Mouse (Mus musculus) limb, embryonic 15.5 days (tissue): ENCODE data around the gene Selenof. TPM values are rescaled to one million over a fixed set of nuclear protein-coding genes. Genes with fewer than 3 reads are reported as not detected.

Source experiments
- ATAC-seq: fragments of 200-750 bp; cut with Nextera tagmentation; 2 replicates; pipeline ENCODE4 v1.8.0; 2017; ENCODE audit warnings: low read depth, moderate TSS enrichment; ENCODE audit not compliant: insufficient number of reproducible peaks, low FRiP score, low TSS enrichment
- H3K27ac ChIP-seq: fragments of 300-500 bp; sonication (generic); 2 replicates; pipeline ENCODE4 v1.5.1; 2015; ENCODE audit warnings: moderate library complexity, mild to moderate bottlenecking, inconsistent platforms
- H3K27me3 ChIP-seq: fragments of 300-500 bp; sonication (generic); 2 replicates; pipeline ENCODE4 v1.6.1; 2015; ENCODE audit warnings: inconsistent platforms
- H3K36me3 ChIP-seq: fragments of 300-500 bp; sonication (generic); 2 replicates; pipeline ENCODE4 v1.6.1; 2015; ENCODE audit warnings: inconsistent platforms
- H3K4me1 ChIP-seq: fragments of 300-500 bp; sonication (generic); 2 replicates; pipeline ENCODE4 v1.6.1; 2015; ENCODE audit warnings: inconsistent platforms
- H3K4me2 ChIP-seq: fragments of 300-500 bp; sonication (generic); 2 replicates; pipeline ENCODE4 v1.6.1; 2015; ENCODE audit warnings: mild to moderate bottlenecking, inconsistent platforms
- H3K4me3 ChIP-seq: fragments of 300-500 bp; sonication (generic); 2 replicates; pipeline ENCODE4 v1.5.1; 2015; ENCODE audit warnings: mild to moderate bottlenecking, inconsistent platforms
- H3K9ac ChIP-seq: fragments of 300-500 bp; sonication (generic); 2 replicates; pipeline ENCODE4 v1.6.1; 2015; ENCODE audit warnings: inconsistent platforms
- H3K9me3 ChIP-seq: fragments of 300-500 bp; sonication (generic); 2 replicates; pipeline ENCODE4 v1.6.1; 2016; ENCODE audit warnings: inconsistent platforms
- WGBS: fragments of 180-500 bp; shearing (Covaris S2); methylation state at CpG from one replicate; pipeline ENCODE4 v1.1.7; 2015; 5-methylcytosine and 5-hydroxymethylcytosine counted together
- polyA plus RNA-seq: library from polyadenylated mRNA; unstranded; fragments of >200 nt; fragmentation: Nextera tagmentation; extraction: Ambion mirVana; gene quantifications from 2 replicates; pipeline ENCODE4 v1.2.1, GENCODE M21; 2015

The Selenof gene
- polyA plus RNA-seq, 1 experiment from 2014 or later, result 689 TPM

GRCm38 (mm10) chr3:144568861-144569361 lies 1.2 kb upstream of the Selenof start:
- peaks cover 11% of the 10 kb centered on the region; the same call in 1 of the 2 replicates for H3K36me3 ChIP-seq
- no peak overlapping the region for H3K27ac ChIP-seq
- H3K4me2 ChIP-seq, result peak overlapping the region; percentile 93
- H3K9ac ChIP-seq, result peak overlapping the region; percentile 77
- ATAC-seq, result no peak
- no peaks in the 10 kb centered on the region for H3K9me3 ChIP-seq
- no peaks in the 10 kb centered on the region for H3K27me3 ChIP-seq
- peaks cover 24% of the 10 kb centered on the region for H3K4me1 ChIP-seq
- H3K4me3 ChIP-seq, result peak overlapping the region; percentile 96
- under 1% methylated on average over 21 of the region's 21 CpGs for WGBS

GRCm38 (mm10) chr3:144569401-144569971 lies 618 bp upstream of the Selenof start:
- Histone ChIP-seq H3K27me3 (no peaks in the 10 kb centered on the region), H3K9me3 (no peaks in the 10 kb centered on the region), H3K4me3 (peak overlapping the region; percentile 96), H3K27ac (peak overlapping the region; percentile 91), H3K9ac (peak overlapping the region; percentile 77), H3K4me1 (peaks cover 24% of the 10 kb centered on the region), H3K4me2 (peak overlapping the region; percentile 93), H3K36me3 (peaks cover 17% of the 10 kb centered on the region; the same call in 1 of the 2 replicates)
- under 1% methylated on average over 37 of the region's 47 CpGs for WGBS
- ATAC-seq, result no peak

DNA sequence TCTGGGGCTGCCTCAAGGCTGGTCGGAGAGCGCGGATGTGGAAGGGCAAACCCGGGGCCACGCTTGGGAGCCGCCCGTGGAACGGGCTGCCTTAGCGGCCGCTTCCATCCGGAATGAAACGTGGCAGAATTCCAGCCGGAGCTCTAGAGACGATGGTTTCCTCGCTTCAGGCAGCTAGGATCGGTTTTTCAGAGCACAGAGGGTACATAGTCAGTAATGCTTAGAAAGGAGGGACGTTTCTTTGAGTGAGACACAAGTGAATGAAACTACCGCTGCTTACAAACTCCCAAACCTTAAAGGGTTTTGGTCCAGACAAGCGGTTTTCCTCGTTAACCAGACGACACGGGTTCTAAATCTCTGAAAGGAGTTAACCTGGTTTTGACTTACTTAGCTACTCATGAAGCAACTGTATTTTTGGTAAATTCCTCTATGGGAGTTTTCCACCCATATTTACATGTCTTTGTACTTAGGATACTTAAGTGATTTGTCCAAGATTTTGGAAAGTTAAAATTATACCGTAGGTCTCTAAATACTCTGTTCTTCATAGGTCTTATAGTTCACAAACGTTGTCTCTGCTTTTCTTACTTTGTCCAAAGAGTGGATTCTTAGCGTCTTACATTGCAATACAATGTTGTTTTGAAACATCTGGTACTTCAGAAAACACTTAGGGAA lies 848 bp downstream of the Selenof start:
- 1% methylated on average over 25 of the region's 25 CpGs for WGBS

DNA sequence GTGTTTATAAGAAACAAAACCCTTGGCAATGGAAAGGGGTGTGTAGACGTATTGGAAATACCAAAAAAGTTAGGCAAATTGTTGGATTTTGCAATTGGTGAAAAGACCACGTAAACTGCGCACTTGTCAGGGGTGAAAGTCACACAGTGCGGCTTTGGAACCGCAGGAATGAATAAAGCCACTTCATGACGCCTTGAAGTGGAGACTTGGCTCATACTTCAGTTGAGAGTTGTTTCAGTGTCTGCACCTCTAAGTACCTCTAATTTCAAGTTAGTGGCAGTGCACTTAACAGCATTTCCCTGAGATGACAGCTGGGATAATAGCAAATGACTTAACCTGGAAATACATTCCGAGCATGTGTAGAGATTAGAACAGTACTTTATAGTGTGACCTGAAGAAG lies 4.2 kb downstream of the Selenof start:
- H3K27ac ChIP-seq, result no peak overlapping the region
- WGBS, result 90% methylated on average over 7 of the region's 7 CpGs
- peaks cover 28% of the 10 kb centered on the region for H3K36me3 ChIP-seq
- no peak for ATAC-seq
- peaks cover 35% of the 10 kb centered on the region for H3K4me1 ChIP-seq
- no peak overlapping the region for H3K9ac ChIP-seq
- H3K4me2 ChIP-seq, result no peak overlapping the region
- no peaks in the 10 kb centered on the region for H3K9me3 ChIP-seq
- H3K27me3 ChIP-seq, result no peaks in the 10 kb centered on the region
- no peak overlapping the region for H3K4me3 ChIP-seq

More for the DNA sequence above, 848 bp downstream of the Selenof start:
- Histone ChIP-seq H3K9me3 (no peaks in the 10 kb centered on the region), H3K9ac (peak overlapping the region; percentile 88), H3K36me3 (peaks cover 18% of the 10 kb centered on the region; the same call in 1 of the 2 replicates), H3K4me1 (peaks cover 32% of the 10 kb centered on the region), H3K27me3 (no peaks in the 10 kb centered on the region), H3K4me2 (peak overlapping the region; percentile 39), H3K27ac (peak overlapping the region; percentile 95), H3K4me3 (peak overlapping the region; percentile 96)
- ATAC-seq, result no peak

DNA sequence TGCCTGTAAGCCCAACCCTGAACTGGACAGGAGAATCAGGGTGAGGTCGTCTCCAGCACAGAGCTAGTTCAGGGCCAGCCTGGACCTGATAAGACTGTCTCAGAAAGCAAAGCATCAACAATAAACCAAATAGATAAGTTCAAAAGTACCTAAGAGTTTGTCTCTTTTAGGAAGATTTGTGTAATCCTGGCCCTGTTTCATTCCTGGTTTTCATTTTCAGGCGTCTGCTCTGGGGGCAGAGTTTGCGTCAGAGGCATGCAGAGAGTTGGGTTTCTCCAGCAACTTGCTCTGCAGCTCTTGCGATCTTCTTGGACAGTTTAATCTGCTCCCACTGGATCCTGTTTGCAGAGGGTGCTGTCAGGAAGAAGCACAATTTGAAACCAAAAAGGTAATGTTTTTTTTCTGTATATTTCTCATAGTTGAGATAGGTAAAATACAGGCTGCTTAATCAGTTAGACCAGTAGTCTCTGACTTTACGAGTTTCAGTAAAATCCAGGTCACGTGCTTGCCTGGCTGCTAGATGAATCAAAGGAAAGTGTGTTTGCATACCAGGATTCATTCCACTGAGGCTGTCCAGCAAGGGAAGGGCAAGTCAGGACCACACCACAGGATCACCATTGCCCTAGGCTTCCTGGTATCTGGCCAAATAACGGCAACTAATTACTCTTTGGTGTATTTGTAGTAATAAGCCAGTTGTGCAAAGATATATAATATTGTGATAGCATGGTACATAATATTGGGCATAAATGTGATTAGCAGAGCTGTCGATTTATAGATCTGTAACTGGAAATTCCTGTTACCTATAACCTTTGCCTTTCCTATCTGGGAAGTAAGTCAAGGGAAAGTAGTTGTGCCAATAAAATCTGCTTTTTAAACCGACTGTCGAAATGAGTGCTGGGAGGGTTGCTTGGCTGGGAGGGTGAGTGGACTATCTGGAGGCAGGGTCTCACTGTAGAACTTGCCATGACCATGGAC lies 7.5 kb downstream of the Selenof start:
- H3K9ac ChIP-seq, result no peak overlapping the region
- no peak overlapping the region for H3K4me2 ChIP-seq
- WGBS, result 37% methylated on average over 10 of the region's 10 CpGs
- peaks cover 49% of the 10 kb centered on the region for H3K36me3 ChIP-seq
- H3K9me3 ChIP-seq, result no peaks in the 10 kb centered on the region
- H3K27me3 ChIP-seq, result no peaks in the 10 kb centered on the region
- peak overlapping the region; percentile 43 for H3K27ac ChIP-seq
- ATAC-seq, result no peak
- H3K4me3 ChIP-seq, result no peak overlapping the region
- peaks cover 23% of the 10 kb centered on the region for H3K4me1 ChIP-seq

GRCm38 (mm10) chr3:144578921-144579320 lies 8.8 kb downstream of the Selenof start:
- Histone ChIP-seq H3K9ac (no peak overlapping the region), H3K36me3 (peaks cover 44% of the 10 kb centered on the region), H3K9me3 (no peaks in the 10 kb centered on the region), H3K4me1 (peaks cover 20% of the 10 kb centered on the region), H3K27me3 (no peaks in the 10 kb centered on the region), H3K4me2 (no peak overlapping the region), H3K27ac (no peak overlapping the region), H3K4me3 (no peak overlapping the region)
- ATAC-seq, result no peak
- 87% methylated on average over 4 of the region's 4 CpGs for WGBS

DNA sequence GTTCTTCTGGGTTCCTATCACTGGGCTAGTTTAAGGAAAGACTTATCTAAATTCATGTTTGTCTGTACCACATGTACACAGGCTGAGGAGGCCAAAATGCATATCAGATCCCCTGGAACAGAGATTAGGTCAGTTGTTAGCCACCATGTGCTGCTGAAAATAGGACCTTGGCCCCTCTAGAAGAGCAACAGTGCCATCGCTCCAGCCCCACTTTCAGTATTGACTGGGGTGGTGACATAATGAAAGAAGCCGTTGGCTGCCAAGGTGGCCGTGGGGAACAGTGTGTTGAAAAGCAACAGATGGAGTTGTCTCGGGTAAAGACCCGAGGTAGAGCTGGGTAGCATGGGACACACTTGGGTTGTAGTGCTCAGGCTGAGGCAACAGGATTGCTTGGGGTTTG lies 9.7 kb downstream of the Selenof start:
- H3K27ac ChIP-seq, result no peak overlapping the region
- H3K4me2 ChIP-seq, result no peak overlapping the region
- WGBS, result 83% methylated on average over 5 of the region's 5 CpGs
- no peak for ATAC-seq
- H3K27me3 ChIP-seq, result no peaks in the 10 kb centered on the region
- H3K9me3 ChIP-seq, result no peaks in the 10 kb centered on the region
- H3K9ac ChIP-seq, result no peak overlapping the region
- H3K4me3 ChIP-seq, result no peak overlapping the region
- H3K4me1 ChIP-seq, result peaks cover 18% of the 10 kb centered on the region
- peaks cover 37% of the 10 kb centered on the region for H3K36me3 ChIP-seq

DNA sequence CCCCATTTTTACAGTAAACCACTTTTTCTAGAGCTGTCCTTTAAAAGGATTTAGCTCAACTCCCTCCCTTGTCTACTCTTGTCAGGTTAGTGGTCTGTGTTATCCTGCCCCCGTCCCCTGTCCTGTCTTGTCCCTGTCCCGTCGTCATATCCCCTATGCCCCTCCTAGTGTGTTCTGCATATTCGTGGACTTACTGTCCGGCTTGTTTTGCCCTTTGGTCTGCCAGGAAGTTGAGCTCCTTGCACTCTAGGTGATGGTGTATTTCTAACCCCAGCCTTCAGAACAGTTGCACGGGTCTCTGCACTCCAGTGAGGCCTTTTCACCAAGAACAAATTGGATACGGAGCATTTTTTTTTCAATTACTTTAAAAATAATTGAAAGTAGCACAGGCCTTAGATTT lies 10.2 kb downstream of the Selenof start:
- Histone ChIP-seq H3K4me2 (no peak overlapping the region), H3K9ac (no peak overlapping the region), H3K36me3 (peaks cover 37% of the 10 kb centered on the region), H3K4me1 (peaks cover 14% of the 10 kb centered on the region), H3K27me3 (no peaks in the 10 kb centered on the region), H3K9me3 (no peaks in the 10 kb centered on the region), H3K27ac (no peak overlapping the region), H3K4me3 (no peak overlapping the region)
- no peak for ATAC-seq
- WGBS, result 82% methylated on average over 7 of the region's 7 CpGs

GRCm38 (mm10) chr3:144581842-144582241 lies 11.7 kb downstream of the Selenof start:
- H3K4me3 ChIP-seq, result no peak overlapping the region
- H3K27me3 ChIP-seq, result no peaks in the 10 kb centered on the region
- peaks cover 15% of the 10 kb centered on the region for H3K4me1 ChIP-seq
- no peak overlapping the region for H3K9ac ChIP-seq
- H3K9me3 ChIP-seq, result no peaks in the 10 kb centered on the region
- peaks cover 37% of the 10 kb centered on the region for H3K36me3 ChIP-seq
- H3K27ac ChIP-seq, result no peak overlapping the region
- 85% methylated on average over 3 of the region's 3 CpGs for WGBS
- no peak overlapping the region for H3K4me2 ChIP-seq
- ATAC-seq, result no peak

DNA sequence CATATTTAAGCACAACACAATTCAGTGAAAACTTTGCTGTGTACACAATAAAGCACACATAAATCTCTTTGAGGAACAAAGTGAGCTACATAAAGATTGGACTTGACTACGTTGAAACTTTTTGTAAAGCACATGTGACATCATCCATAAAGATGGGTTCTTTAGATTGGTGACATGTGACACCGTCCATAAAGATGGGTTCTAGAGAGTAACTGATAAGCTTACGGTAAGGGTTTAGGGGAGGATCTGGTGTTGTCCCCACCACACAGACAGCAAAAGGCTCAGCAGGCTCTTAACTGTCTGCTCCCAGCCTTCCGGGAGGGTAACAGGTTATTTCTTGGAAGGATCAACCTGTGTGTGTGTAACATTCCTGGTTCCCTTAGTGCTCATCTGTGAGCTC lies 12.2 kb downstream of the Selenof start:
- no peak for ATAC-seq
- WGBS, result 88% methylated on average over 4 of the region's 4 CpGs
- no peaks in the 10 kb centered on the region for H3K27me3 ChIP-seq
- no peak overlapping the region for H3K9ac ChIP-seq
- H3K27ac ChIP-seq, result no peak overlapping the region
- H3K4me3 ChIP-seq, result no peak overlapping the region
- no peak overlapping the region for H3K4me2 ChIP-seq
- no peaks in the 10 kb centered on the region for H3K9me3 ChIP-seq
- peaks cover 13% of the 10 kb centered on the region for H3K4me1 ChIP-seq
- H3K36me3 ChIP-seq, result peaks cover 39% of the 10 kb centered on the region

DNA sequence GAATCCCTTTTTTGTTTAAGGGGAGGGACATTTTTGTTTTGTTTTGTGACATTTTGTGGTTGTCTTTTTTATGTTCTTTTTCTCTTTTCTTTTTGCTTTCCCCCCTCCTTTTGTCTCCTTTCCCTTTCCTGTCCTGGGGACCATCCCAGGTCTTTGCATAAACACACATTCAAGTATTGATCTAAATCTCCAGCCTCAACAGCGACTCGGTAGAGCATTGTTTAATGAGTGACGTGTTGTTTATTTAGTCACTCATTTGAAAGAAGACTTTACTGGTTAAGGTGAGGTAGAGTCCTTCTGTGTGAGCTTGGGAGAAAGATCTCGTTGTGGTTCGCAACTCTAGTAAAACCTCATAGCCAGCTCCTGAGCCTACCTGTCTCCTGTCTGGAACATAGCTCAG lies 13.7 kb downstream of the Selenof start:
- H3K4me3 ChIP-seq, result no peak overlapping the region
- 75% methylated on average over 5 of the region's 5 CpGs for WGBS
- H3K36me3 ChIP-seq, result peaks cover 39% of the 10 kb centered on the region
- peaks cover 3% of the 10 kb centered on the region for H3K4me1 ChIP-seq
- H3K4me2 ChIP-seq, result no peak overlapping the region
- no peak for ATAC-seq
- no peaks in the 10 kb centered on the region for H3K9me3 ChIP-seq
- no peak overlapping the region for H3K27ac ChIP-seq
- no peaks in the 10 kb centered on the region for H3K27me3 ChIP-seq
- H3K9ac ChIP-seq, result no peak overlapping the region
